Mouse (Mus musculus) ovary, adult 18-20 months (tissue): ENCODE data around the gene Slc16a5.
"Not testable (repeated sequence)": the region's sequence is repeated elsewhere in the genome, so short reads cannot be mapped to it uniquely, and the experiment has no call there.

Experiments used
- DNase-seq: peaks from one replicate; pipeline ENCODE4 v3.0.0; 2022; ENCODE audit warnings: low spot score, mixed read lengths

Gene Slc16a5

GRCm38 (mm10) chr11:115448075-115448474 lies 14.2 kb upstream of the Slc16a5 start:
- DNase-seq: no peak

GRCm38 (mm10) chr11:115448998-115449397 lies 13.3 kb upstream of the Slc16a5 start:
- DNase-seq: no peak

- no peak for DNase-seq
Measured at GRCm38 (mm10) chr11:115450176-115450575, 12.1 kb upstream of the Slc16a5 start.

GRCm38 (mm10) chr11:115451781-115452241 lies 10.5 kb upstream of the Slc16a5 start:
- DNase-seq: no peak

- DNase-seq: no peak
Measured at GRCm38 (mm10) chr11:115452281-115452860, 9.9 kb upstream of the Slc16a5 start.

- DNase-seq: no peak
Measured at GRCm38 (mm10) chr11:115453306-115453705, 9.0 kb upstream of the Slc16a5 start.

- not testable (repeated sequence) for DNase-seq
Measured at GRCm38 (mm10) chr11:115454822-115455221, 7.5 kb upstream of the Slc16a5 start.

GRCm38 (mm10) chr11:115455619-115456018 lies 6.7 kb upstream of the Slc16a5 start:
- no peak for DNase-seq

GRCm38 (mm10) chr11:115456182-115456581 lies 6.1 kb upstream of the Slc16a5 start:
- no peak for DNase-seq

GRCm38 (mm10) chr11:115457405-115457804 lies 4.9 kb upstream of the Slc16a5 start:
- no peak for DNase-seq

GRCm38 (mm10) chr11:115460976-115461375 lies 1.3 kb upstream of the Slc16a5 start:
- DNase-seq: no peak

GRCm38 (mm10) chr11:115461846-115462242 lies 430 bp upstream of the Slc16a5 start:
- no peak for DNase-seq

- DNase-seq: no peak
Measured at GRCm38 (mm10) chr11:115463397-115463796, 1.1 kb downstream of the Slc16a5 start.

- no peak for DNase-seq
Measured at GRCm38 (mm10) chr11:115464851-115465250, 2.6 kb downstream of the Slc16a5 start.

- DNase-seq: no peak
Measured at GRCm38 (mm10) chr11:115467217-115467618, 4.9 kb downstream of the Slc16a5 start.

- peak; percentile 66 for DNase-seq
Measured at GRCm38 (mm10) chr11:115472183-115472582, 9.9 kb downstream of the Slc16a5 start.

- peak; percentile 83 for DNase-seq
Measured at GRCm38 (mm10) chr11:115473626-115474275, 11.5 kb downstream of the Slc16a5 start.

- DNase-seq: peak; percentile 93
Measured at GRCm38 (mm10) chr11:115475025-115475757, 12.9 kb downstream of the Slc16a5 start, which contains the start of gene Armc7. Gene Armc7, plus strand, starts transcription at chr11:115475667.

- no peak for DNase-seq
Measured at GRCm38 (mm10) chr11:115475758-115476237, 13.5 kb downstream of the Slc16a5 start.

- not testable (repeated sequence) for DNase-seq
Measured at GRCm38 (mm10) chr11:115476630-115477029, 14.4 kb downstream of the Slc16a5 start.

- DNase-seq: not testable (repeated sequence)
Measured at GRCm38 (mm10) chr11:115477388-115477787, 15.1 kb downstream of the Slc16a5 start.

- DNase-seq: no peak
Measured at GRCm38 (mm10) chr11:115478296-115478938, 16.1 kb downstream of the Slc16a5 start.
